Mouse (Mus musculus) olfactory bulb, adult 2 months (tissue): ENCODE results near the gene Slc26a1. TPM values are rescaled to one million over a fixed set of nuclear protein-coding genes. Genes with fewer than 3 reads are reported as not detected.
"Not testable (repeated sequence)": the region's sequence is repeated elsewhere in the genome, so short reads cannot be mapped to it uniquely, and the experiment has no call there.

Source experiments
- H3K27ac ChIP-seq: fragments of 200-500 bp; 2 replicates; pipeline ENCODE4 v1.5.1; 2012; ENCODE audit warnings: low read depth, low read length; ENCODE audit not compliant: insufficient read depth
- H3K4me1 ChIP-seq: fragments of 200-500 bp; 2 replicates; pipeline ENCODE4 v1.6.1; 2012; ENCODE audit warnings: low read length; ENCODE audit not compliant: control insufficient read depth, insufficient read depth
- H3K4me3 ChIP-seq: fragments of 200-500 bp; 2 replicates; pipeline ENCODE4 v1.5.1; 2012; ENCODE audit warnings: mild to moderate bottlenecking, low read depth, low read length, moderate library complexity; ENCODE audit not compliant: insufficient read depth
- CTCF ChIP-seq: fragments of 200-500 bp; IDR thresholded peaks from 2 replicates; pipeline ENCODE4 v1.5.1; 2012; ENCODE audit warnings: low read depth, mild to moderate bottlenecking, low read length, moderate library complexity; ENCODE audit not compliant: insufficient read depth
- POLR2A ChIP-seq: fragments of 200-500 bp; IDR thresholded peaks from 2 replicates; pipeline ENCODE4 v1.6.1; 2012; ENCODE audit warnings: mild to moderate bottlenecking, low read depth, low read length, moderate library complexity; ENCODE audit not compliant: insufficient read depth
- WGBS: fragments of 180-500 bp; shearing (Covaris S2); methylation state at CpG from one replicate; pipeline ENCODE4 v1.1.7; 2018; 5-methylcytosine and 5-hydroxymethylcytosine counted together
- polyA plus RNA-seq: library from polyadenylated mRNA; stranded (reverse); fragments of >200 nt; gene quantifications from 2 replicates; pipeline ENCODE4 v1.2.4, GENCODE M21; 2012; ENCODE audit warnings: low replicate concordance; ENCODE audit not compliant: missing spikeins, insufficient read depth, insufficient read length

Slc26a1 gene
- polyA plus RNA-seq, 1 experiment: not detected

GRCm38 (mm10) chr5:108645651-108646342 is 29.6 kb downstream of the Slc26a1 start:
- TF ChIP-seq POLR2A (no peak), CTCF (no peak)
- H3K4me3 ChIP-seq: no peak overlapping the region
- no peak overlapping the region for H3K27ac ChIP-seq

DNA sequence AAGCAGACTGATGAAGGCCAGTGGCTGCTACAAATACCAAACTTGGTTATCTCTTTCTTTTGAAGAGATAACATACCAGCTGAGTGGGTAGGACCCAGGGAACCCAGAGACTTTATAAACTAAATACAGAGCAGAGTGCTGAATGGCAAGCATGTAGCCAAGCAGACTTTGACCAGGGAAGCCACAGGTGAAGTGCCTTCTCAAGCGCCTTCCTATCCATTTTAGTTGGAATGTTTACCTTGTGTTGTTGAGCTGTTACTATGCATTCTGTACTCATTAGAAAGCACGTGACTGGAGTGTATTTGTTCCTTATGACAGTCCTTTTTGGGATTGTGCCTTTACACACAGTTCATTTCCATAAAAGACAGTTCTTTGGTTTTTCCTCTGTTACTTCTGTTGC is 31.7 kb downstream of the Slc26a1 start:
- no peak for TF ChIP-seq POLR2A
- no peak for TF ChIP-seq CTCF
- Histone ChIP-seq H3K4me1 (no peaks in the 10 kb centered on the region), H3K27ac (no peak overlapping the region), H3K4me3 (no peak overlapping the region)
- 74% methylated on average over 2 of the region's 2 CpGs for WGBS

More at GRCm38 (mm10) chr5:108645651-108646342, 29.6 kb downstream of the Slc26a1 start:
- H3K4me1 ChIP-seq: no peaks in the 10 kb centered on the region
- WGBS: 60% methylated on average over 9 of the region's 9 CpGs

GRCm38 (mm10) chr5:108636172-108636571 is 39.2 kb downstream of the Slc26a1 start:
- H3K4me3 ChIP-seq: no peak overlapping the region
- TF ChIP-seq CTCF (no peak), POLR2A (no peak)
- no peaks in the 10 kb centered on the region for H3K4me1 ChIP-seq
- no peak overlapping the region for H3K27ac ChIP-seq
- WGBS: 79% methylated on average over 4 of the region's 4 CpGs

DNA sequence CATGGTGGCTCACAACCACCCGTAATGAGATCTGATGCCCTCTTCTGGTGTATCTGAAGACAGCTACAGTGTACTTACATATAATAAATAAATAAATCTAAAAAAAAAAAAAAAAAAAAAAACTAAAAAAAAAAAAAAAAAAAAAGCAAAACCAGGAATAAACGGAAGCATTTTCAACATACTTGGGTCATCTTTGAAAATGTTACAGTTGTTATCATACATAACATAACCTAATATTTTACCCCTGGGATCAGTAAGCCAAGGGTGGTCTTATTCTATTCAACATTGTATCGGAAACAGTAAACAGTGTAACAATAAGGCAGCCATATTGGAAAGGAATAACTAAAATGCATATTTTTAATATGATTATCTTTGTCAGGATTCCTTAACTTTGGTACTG is 41.3 kb downstream of the Slc26a1 start:
- 87% methylated on average over 2 of the region's 3 CpGs for WGBS
- not testable (repeated sequence) for H3K4me3 ChIP-seq, H3K27ac ChIP-seq, H3K4me1 ChIP-seq

- 84% methylated on average over 4 of the region's 4 CpGs for WGBS
- no peak overlapping the region for H3K27ac ChIP-seq
- no peak overlapping the region for H3K4me3 ChIP-seq
- TF ChIP-seq CTCF (no peak), POLR2A (no peak)
- H3K4me1 ChIP-seq: no peaks in the 10 kb centered on the region
Observed at GRCm38 (mm10) chr5:108633676-108634075, 41.7 kb downstream of the Slc26a1 start.

GRCm38 (mm10) chr5:108629634-108630483 is 45.5 kb downstream of the Slc26a1 start, which contains the start of the genes Gak and Tmem175:
TSS of gene Gak (minus strand) at chr5:108629755.
TSS of gene Tmem175 (plus strand) at chr5:108629770.
- TF ChIP-seq POLR2A (peak; percentile 98), CTCF (no peak)
- Histone ChIP-seq H3K4me1 (0 out of 2 replicates have a peak, but pooled peaks cover 2% of the 10 kb centered on the region), H3K27ac (peak within 1 kb of the TSS; percentile 76), H3K4me3 (peak within 1 kb of the TSS; percentile 82)
- under 1% methylated on average over 58 of the region's 58 CpGs for WGBS

DNA sequence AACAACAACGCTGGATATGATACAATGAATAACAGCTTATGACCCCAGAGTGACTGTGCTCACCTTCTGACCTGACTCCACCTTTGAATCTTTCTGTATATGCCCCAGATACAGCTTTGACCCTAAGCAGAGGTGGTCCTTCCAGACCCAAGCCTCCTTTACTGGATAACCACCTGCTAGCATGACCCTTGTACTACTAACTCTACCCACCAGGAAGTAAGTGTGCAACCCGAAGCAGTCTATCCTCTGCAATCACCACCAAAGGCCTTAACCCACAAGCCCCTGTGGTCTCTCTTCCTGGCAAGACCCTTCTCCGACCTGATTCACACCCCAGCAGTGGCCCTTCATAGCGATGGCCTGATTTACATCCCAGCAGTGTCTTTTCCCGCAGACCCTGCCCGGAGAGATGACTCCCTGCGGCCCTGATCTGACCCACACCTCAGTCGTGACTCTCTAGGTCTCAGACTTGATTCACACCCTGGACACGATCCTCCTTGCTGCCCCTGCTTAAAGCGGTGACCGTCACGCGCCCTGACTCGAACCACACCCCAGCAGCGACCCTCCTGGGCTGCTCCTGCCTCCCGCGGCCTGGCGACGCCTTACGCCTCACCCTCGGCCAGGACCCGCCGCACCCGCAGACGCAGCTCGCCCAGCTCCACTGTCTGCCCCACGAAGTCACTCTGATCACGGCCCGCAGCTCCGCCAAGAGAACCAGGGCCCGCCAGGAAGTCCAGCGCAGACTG is 46.3 kb downstream of the Slc26a1 start:
- under 1% methylated on average over 32 of the region's 32 CpGs for WGBS
- 0 out of 2 replicates have a peak, but pooled peaks cover 2% of the 10 kb centered on the region for H3K4me1 ChIP-seq
- peak overlapping the region; percentile 82 for H3K4me3 ChIP-seq
- no peak for TF ChIP-seq CTCF
- TF ChIP-seq POLR2A: no peak
- H3K27ac ChIP-seq: peak overlapping the region; percentile 76

DNA sequence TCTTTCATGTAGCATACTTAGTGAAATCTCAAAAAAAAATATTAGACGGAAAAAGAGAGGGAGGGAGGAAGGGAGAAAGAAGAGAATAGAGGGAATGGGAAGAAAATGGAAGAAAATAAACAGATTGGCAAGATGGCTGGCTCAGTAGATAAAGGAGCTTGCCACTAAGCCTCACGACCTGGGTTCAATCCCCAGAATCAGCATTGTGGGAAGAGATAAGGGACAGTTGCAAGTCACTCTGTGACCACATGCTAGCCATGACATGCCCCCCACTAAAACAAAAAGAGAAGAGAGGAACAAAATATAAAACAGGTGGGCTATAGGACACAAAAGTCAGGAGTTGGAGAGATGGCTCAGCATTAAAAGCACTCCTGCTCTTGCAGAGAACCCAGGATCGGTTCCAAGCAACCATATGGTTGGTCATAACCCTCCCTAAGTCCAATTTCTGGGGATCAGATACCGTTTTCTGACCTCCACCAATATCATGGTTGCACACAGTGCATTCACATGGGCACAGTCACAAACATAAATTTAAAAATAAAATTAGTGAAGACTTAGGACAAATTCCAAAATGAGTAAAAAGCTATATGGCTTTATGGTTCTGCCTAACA is 49.2 kb downstream of the Slc26a1 start:
- H3K4me1 ChIP-seq: 0 out of 2 replicates have a peak, but pooled peaks cover 2% of the 10 kb centered on the region
- no peak for TF ChIP-seq CTCF
- no peak for TF ChIP-seq POLR2A
- no peak overlapping the region for H3K27ac ChIP-seq
- no peak overlapping the region for H3K4me3 ChIP-seq
- whole genome bisulfite sequencing: 83% methylated on average over 4 of the region's 4 CpGs
